Mouse (Mus musculus) sigmoid colon, adult 10 weeks (tissue): ENCODE measurements around the gene Rab34. TPM values are rescaled to one million over a fixed set of nuclear protein-coding genes. Genes with fewer than 3 reads are reported as not detected.

Experiments
- polyA plus RNA-seq: library from polyadenylated mRNA; stranded (reverse); fragments of 350-450 nt; fragmentation: Illumina TruSeq; extraction: RNeasy Lipid Tissue Mini Kit (QIAGEN cat#74804); gene quantifications from one replicate; pipeline ENCODE4 v1.2.3, GENCODE M21; 2014; ENCODE audit warnings: low read depth, low replicate concordance

Rab34 gene
- 2.9 TPM for polyA plus RNA-seq

GRCm38 (mm10) chr11:78188331-78189233 is at the start of gene Rab34:
Gene Rab34, plus strand, starts transcription at chr11:78188430.

GRCm38 (mm10) chr11:78164924-78165760 is 23.1 kb upstream of the Rab34 start, which contains the start of gene Traf4:
Gene Traf4, minus strand, starts transcription at chr11:78165589.

GRCm38 (mm10) chr11:78176402-78176862 is 11.8 kb upstream of the Rab34 start, which contains the start of the genes Nek8 and Tlcd1:
Gene Nek8, minus strand, starts transcription at chr11:78176675.
Gene Tlcd1, plus strand, starts transcription at chr11:78176711.

GRCm38 (mm10) chr11:78182961-78183844 is 5.0 kb upstream of the Rab34 start, which contains the start of gene Rpl23a:
Gene Rpl23a, minus strand, starts transcription at chr11:78183584.

GRCm38 (mm10) chr11:78193113-78193512 is 4.9 kb downstream of the Rab34 start, which contains the start of gene Proca1:
Gene Proca1, plus strand, starts transcription at chr11:78193392.

Other genes with a start within 250 kb of the Rab34 start
- gene Phf12, start 205.7 kb upstream of the Rab34 start, polyA plus RNA-seq = 19.0 TPM
- gene Dhrs13, start 156.2 kb upstream of the Rab34 start, polyA plus RNA-seq = 2.4 TPM
- 4.4 TPM for gene Flot2, start 150.5 kb upstream of the Rab34 start, polyA plus RNA-seq
- gene Eral1, start 108.0 kb upstream of the Rab34 start, polyA plus RNA-seq = 4.8 TPM
- 4.8 TPM for gene Fam222b, start 93.8 kb upstream of the Rab34 start, polyA plus RNA-seq
- 1.7 TPM for gene Traf4, start 22.8 kb upstream of the Rab34 start, polyA plus RNA-seq
- gene Nek8, start 11.8 kb upstream of the Rab34 start, polyA plus RNA-seq = 5.9 TPM
- 14.3 TPM for gene Tlcd1, start 11.7 kb upstream of the Rab34 start, polyA plus RNA-seq
- 813 TPM for gene Rpl23a, start 4.8 kb upstream of the Rab34 start, polyA plus RNA-seq
- 2.4 TPM for gene Proca1, start 5.0 kb downstream of the Rab34 start, polyA plus RNA-seq
- 31.9 TPM for gene Sdf2, start 57.3 kb downstream of the Rab34 start, polyA plus RNA-seq
- gene Supt6, start 57.6 kb downstream of the Rab34 start, polyA plus RNA-seq = 14.0 TPM
- gene 2610507B11Rik, start 73.3 kb downstream of the Rab34 start, polyA plus RNA-seq = 71.0 TPM
- 2.0 TPM for gene BC030499, start 102.4 kb downstream of the Rab34 start, polyA plus RNA-seq
- gene Spag5, start 113.1 kb downstream of the Rab34 start, polyA plus RNA-seq = 3.8 TPM
- gene Aldoc, start 134.5 kb downstream of the Rab34 start, polyA plus RNA-seq = 9.2 TPM
- 4.0 TPM for gene Pigs, start 140.0 kb downstream of the Rab34 start, polyA plus RNA-seq
- gene Unc119, start 155.1 kb downstream of the Rab34 start, polyA plus RNA-seq = 5.4 TPM
- gene Foxn1, start 198.1 kb downstream of the Rab34 start, polyA plus RNA-seq = 0.16 TPM
- 17.2 TPM for gene Slc13a2, start 233.8 kb downstream of the Rab34 start, polyA plus RNA-seq